Mouse (Mus musculus) G1E (cell line): ENCODE results near the gene 9930111J21Rik2.
"Not testable (repeated sequence)": the region's sequence is repeated elsewhere in the genome, so short reads cannot be mapped to it uniquely, and the experiment has no call there.

ENCODE experiments used
- CTCF ChIP-seq: IDR thresholded peaks from 2 replicates; pipeline ENCODE4 v1.5.1; 2012; ENCODE audit warnings: low read depth, low read length, inconsistent platforms, mixed read lengths
- GATA1 ChIP-seq: IDR thresholded peaks from 2 replicates; pipeline ENCODE4 v1.6.1; 2012; ENCODE audit warnings: borderline replicate concordance, low read length, inconsistent platforms, mixed read lengths

DNA sequence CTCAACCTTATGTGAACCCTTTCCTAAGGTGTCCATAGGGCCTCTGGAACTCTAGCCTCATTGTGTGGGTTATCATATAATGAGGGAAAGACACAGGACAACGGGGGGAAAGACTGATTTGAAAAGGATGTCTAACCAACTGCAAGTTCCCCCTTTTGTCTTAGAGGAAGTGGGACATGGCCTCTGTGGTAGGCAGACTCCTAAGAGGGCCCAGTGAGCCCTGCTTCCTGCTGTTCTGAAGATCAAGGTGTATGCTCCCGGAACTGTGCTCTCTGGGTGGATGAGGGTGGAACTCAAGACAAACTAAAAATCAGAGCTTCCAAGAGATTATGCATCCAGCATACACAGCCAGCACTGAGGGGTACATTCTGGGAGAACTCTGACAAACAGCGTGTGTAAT lies 62.8 kb downstream of the 9930111J21Rik2 start:
- TF ChIP-seq CTCF, GATA1: not testable (repeated sequence)
